Mouse (Mus musculus) liver, embryonic 14.5 days (tissue): Measurements from ENCODE around the gene 2700081O15Rik.

ENCODE experiments used
- CTCF ChIP-seq: IDR thresholded peaks from 2 replicates; pipeline ENCODE4 v1.5.1; 2016; ENCODE audit warnings: antibody characterized with exemption, low read depth, control low read depth
- EP300 ChIP-seq: IDR thresholded peaks from 2 replicates; pipeline ENCODE4 v1.6.1; 2016; ENCODE audit warnings: antibody characterized with exemption, low read depth

GRCm38 (mm10) chr19:7470643-7471042 is 53.2 kb downstream of the 2700081O15Rik start:
- no peak for TF ChIP-seq CTCF
- TF ChIP-seq EP300: no peak
